Mouse (Mus musculus) olfactory bulb, adult 2 months (tissue): ENCODE measurements at regions not wholly inside any gene's neighbourhood (a gene's known extent, or its start where the extent isn't known, plus 50 kb on each side); places are given as distances from the start of the nearest gene placed in this dataset.

Source experiments
- H3K27ac ChIP-seq: fragments of 200-500 bp; 2 replicates; pipeline ENCODE4 v1.5.1; 2012; ENCODE audit warnings: low read depth, low read length; ENCODE audit not compliant: insufficient read depth
- H3K4me1 ChIP-seq: fragments of 200-500 bp; 2 replicates; pipeline ENCODE4 v1.6.1; 2012; ENCODE audit warnings: low read length; ENCODE audit not compliant: control insufficient read depth, insufficient read depth
- H3K4me3 ChIP-seq: fragments of 200-500 bp; 2 replicates; pipeline ENCODE4 v1.5.1; 2012; ENCODE audit warnings: mild to moderate bottlenecking, low read depth, low read length, moderate library complexity; ENCODE audit not compliant: insufficient read depth
- CTCF ChIP-seq: fragments of 200-500 bp; IDR thresholded peaks from 2 replicates; pipeline ENCODE4 v1.5.1; 2012; ENCODE audit warnings: low read depth, mild to moderate bottlenecking, low read length, moderate library complexity; ENCODE audit not compliant: insufficient read depth
- POLR2A ChIP-seq: fragments of 200-500 bp; IDR thresholded peaks from 2 replicates; pipeline ENCODE4 v1.6.1; 2012; ENCODE audit warnings: mild to moderate bottlenecking, low read depth, low read length, moderate library complexity; ENCODE audit not compliant: insufficient read depth
- WGBS: fragments of 180-500 bp; shearing (Covaris S2); methylation state at CpG from one replicate; pipeline ENCODE4 v1.1.7; 2018; 5-methylcytosine and 5-hydroxymethylcytosine counted together

DNA sequence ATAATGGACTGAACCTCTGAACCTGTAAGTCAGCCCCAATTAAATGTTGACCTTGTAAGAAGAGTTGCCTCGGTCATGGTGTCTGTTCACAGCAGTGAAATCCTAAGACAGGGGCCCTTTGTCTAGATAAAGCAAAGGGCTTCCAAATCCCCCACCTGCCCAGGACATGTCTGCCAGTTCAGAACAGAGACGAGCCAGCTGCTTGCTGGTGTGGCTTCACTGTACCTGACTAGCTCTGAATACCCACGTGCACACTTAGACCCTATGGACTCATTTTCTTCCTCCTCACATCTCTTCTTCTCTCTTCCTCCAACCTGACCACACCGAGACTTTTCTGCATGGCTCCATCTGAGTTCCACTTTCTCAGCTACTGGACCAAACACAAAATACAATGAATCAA, 87.9 kb upstream of the Nsun2 start:
- Histone ChIP-seq H3K27ac (no peak overlapping the region), H3K4me3 (no peak overlapping the region), H3K4me1 (no peaks in the 10 kb centered on the region)
- TF ChIP-seq CTCF (no peak), POLR2A (no peak)
- WGBS = 74% methylated on average over 4 of the region's 4 CpGs
